Mouse (Mus musculus) frontal cortex, postnatal 14 days (tissue): ENCODE results near the gene 4930524J08Rik.

Source experiments
- DNase-seq, 2 experiments: peaks; one replicate each; pipeline ENCODE4 v3.0.0; 2022; ENCODE audit warnings: low spot score in 2 of 2

The 4930524J08Rik gene

DNA sequence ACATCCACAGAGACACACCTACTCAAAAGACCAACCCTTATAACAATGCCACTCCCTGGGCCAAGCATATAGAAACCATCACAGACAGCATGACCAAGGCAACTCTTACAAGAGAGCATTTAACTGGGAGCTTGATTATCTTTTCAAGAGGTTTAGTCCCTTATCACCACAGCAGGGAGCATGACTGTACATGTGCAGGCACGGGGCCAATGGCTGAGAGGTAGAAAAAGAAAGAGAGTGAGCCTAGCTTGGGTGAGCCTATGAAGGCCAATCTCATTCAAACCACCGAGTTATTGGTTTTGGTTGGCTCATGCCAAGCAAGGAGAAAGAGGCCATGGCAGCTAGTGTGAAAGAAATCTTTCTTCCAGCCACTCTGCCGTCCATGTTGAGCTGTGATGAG lies 26.6 kb downstream of the 4930524J08Rik start:
- DNase-seq = no peak

DNA sequence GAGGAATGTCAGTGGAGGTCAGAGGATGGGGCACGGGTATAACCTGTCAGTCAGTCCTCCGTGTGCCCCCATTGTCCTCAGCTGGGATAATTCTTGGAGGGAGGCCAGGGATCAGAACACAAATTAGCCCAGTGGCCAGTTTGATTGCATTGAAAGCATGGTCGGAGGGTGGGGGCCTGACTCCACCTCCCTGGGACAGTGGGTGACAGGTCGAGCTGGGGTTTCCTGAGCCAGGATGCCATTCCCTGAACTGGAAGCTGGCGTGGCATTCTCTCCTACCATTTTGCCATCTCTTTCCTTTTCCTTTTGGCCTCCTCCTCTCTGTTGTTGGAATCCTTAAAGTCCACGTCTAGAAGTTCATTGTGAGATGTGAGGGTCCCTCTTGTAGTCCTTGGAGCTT lies 27.0 kb downstream of the 4930524J08Rik start:
- no peak for DNase-seq

DNA sequence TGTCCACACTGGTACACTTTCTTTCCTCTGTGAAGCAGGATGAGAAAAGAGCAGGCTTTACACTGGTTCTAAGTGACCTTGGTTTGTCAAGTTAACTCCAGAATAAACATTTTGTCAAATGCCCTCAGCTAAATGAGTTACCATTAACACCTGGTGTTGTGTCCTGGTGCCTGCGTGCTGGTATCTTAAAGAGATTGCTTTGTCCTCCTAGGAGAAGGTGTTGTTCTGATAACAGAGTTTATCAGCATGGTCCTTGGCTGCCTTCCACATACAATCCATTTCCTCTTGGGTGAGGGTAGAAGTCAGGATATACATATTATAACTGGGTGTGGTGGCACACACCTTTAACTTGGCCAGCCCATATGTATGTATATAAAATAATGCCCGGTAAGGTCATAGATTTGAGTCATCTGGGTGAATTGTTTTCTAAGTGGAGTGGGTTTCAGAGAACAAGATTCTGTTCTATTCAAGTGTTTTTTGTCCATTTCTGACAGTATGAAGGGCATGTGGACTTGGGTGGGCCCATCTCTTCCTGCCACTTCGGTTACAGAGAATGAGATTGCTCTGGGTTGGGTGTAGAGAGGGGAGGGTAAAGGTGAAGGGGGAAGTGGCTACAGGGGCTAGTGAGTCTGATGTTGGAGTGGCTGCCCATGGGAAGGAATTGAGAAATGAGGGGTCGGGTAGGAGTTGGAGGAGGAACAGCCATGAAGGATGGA lies 27.6 kb downstream of the 4930524J08Rik start:
- no peak for DNase-seq

DNA sequence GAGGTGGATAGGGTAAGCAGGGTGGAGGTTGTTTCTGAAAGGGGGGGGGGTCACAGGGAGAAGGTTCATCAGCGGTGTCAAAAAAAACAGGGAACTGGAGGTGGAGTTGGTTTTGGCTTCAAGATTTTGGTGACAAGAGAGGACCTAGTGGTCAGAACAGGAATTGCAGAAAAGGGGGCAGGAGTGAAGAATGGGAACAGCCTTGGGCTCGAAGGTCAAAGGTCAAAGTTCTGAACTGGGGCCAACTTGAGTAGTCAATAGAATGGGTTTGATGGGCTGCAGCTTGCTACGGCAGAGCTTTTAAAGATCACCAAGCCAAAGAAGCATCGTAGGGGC lies 28.1 kb downstream of the 4930524J08Rik start:
- DNase-seq = no peak

DNA sequence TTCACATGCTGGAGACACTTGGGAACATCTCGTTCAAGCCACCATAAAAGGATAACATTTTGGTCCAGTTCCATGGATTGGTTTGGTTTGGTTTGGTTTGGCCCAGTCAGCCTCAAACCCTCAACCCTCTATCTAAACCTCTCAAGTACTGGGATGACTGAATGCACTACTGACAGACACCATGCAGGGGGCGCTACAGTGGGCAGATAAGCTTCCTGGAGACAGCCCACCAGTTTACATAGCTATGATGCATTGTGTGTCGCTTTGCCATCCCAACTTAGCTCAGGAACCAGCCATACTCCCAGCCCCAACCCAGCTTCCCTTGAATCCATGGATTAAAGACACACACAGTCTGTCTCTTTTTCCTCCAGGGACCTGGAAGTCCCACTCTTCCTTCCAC lies 29.6 kb downstream of the 4930524J08Rik start:
- DNase-seq = no peak

DNA sequence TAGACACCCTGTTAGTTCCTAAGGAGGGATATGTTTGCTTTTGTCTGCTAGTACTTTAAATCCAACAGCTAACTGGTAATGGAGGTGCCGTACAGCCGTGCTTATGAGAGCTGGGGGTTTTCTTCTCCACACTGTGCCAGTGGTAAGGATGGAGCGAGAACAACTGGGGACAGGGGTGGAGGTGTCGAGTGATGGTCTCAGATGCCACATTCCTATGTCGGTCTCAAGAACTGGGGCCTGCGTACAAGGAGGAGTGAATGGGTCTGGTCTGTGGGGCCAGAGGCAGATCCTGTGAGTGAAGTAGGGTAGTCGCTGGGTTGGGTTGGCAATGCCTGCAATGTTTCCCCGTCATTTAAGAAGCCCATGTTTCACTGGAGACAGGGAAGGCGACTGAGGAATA lies 33.7 kb downstream of the 4930524J08Rik start:
- no peak for DNase-seq

DNA sequence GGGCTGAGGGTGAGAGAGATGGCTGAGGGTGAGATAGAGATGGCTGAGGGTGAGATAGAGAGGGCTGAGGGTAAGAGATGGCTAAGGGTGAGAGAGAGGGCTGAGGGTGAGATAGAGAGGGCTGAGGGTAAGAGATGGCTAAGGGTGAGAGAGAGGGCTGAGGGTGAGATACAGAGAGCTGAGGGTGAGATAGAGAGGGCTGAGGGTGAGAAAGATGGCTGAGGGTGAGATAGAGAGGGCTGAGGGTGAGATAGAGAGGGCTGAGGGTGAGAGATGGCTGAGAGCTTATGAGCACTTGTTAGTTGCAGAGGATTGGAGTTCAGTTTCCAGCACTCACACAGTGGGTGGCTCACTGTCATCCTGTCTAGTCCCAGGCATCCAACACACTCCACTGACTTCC lies 41.2 kb downstream of the 4930524J08Rik start:
- no peak for DNase-seq

DNA sequence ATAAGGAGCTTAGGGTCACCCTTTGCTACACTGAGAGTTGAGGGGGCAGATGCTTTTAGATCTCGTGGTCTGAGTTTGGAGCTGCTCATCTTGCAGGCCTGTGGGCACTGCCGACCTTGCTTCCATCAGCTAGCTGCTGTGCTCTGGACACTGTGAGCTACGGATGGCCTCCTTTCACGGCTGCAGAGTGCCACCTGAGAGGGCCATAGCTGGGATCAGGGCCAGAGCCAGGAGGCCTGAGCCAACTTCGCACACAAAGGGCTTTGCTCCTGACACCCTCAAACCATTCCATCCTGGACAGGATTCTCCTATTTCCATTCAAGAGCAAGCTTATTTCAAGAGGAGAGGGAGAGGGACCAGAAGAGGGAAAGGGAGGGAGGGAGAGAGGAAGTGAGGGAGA lies 45.5 kb downstream of the 4930524J08Rik start:
- no peak for DNase-seq

DNA sequence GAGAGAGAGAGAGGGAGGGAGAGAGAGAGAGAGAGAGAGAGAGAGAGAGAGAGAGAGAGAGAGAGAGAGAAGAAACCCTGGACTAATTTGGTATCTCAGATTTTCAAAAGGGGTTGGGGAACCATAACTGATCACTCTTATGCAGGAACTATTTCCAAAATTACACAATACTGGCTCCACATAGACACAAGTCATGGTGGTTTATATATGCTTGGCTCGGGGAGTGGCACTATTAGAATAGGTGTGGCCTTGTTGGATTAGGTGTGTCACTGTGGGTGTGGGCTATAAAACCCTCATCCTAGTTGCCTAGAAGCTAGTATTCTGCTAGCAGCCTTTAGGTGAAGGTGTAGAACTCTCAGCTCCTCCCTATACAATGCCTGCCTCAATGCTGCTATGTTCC lies 46.0 kb downstream of the 4930524J08Rik start:
- no peak for DNase-seq
